Mouse (Mus musculus) embryonic fibroblast, embryonic 13.5 days (primary cell): ENCODE measurements around the gene Smad3.

Experiments
- CTCF ChIP-seq: IDR thresholded peaks from 2 replicates; pipeline ENCODE4 v1.5.1; 2011; ENCODE audit warnings: mild to moderate bottlenecking, control low read depth, low read length, moderate library complexity, borderline replicate concordance; ENCODE audit not compliant: insufficient read depth
- POLR2A ChIP-seq: IDR thresholded peaks from 2 replicates; pipeline ENCODE4 v1.6.1; 2011; ENCODE audit warnings: low read depth, mild to moderate bottlenecking, control low read depth, low read length, moderate library complexity

- TF ChIP-seq CTCF, result no peak
- TF ChIP-seq POLR2A, result no peak
Observed at GRCm38 (mm10) chr9:63684277-63684676, 73.5 kb downstream of the Smad3 start.
